Mouse (Mus musculus) limb, embryonic 14.5 days (tissue): ENCODE measurements around the gene Fmnl1. TPM values are rescaled to one million over a fixed set of nuclear protein-coding genes. Genes with fewer than 3 reads are reported as not detected.

Source experiments
- ATAC-seq: fragments of 200-750 bp; cut with Nextera tagmentation; 2 replicates; pipeline ENCODE4 v1.8.0; 2017; ENCODE audit warnings: low read depth, moderate number of reproducible peaks, moderate TSS enrichment; ENCODE audit not compliant: low FRiP score
- DNase-seq: peaks from one replicate; pipeline ENCODE4 v3.0.0-alpha.2; 2015; ENCODE audit warnings: low spot score
- H3K27ac ChIP-seq: fragments of 300-500 bp; sonication (generic); replicated peaks from 2 replicates; pipeline ENCODE4 v1.5.1; 2014; ENCODE audit warnings: low read depth, mild to moderate bottlenecking, low read length, moderate library complexity, mixed read lengths
- H3K27me3 ChIP-seq: fragments of 300-500 bp; sonication (generic); 2 replicates; pipeline ENCODE4 v1.6.1; 2014; ENCODE audit warnings: low read length, mixed read lengths; ENCODE audit not compliant: control insufficient read depth, insufficient read depth
- H3K36me3 ChIP-seq: fragments of 300-500 bp; sonication (generic); 2 replicates; pipeline ENCODE4 v1.6.1; 2014; ENCODE audit warnings: mild to moderate bottlenecking, low read length, moderate library complexity, mixed read lengths; ENCODE audit not compliant: control insufficient read depth, insufficient read depth
- H3K4me1 ChIP-seq: fragments of 300-500 bp; sonication (generic); 2 replicates; pipeline ENCODE4 v1.6.1; 2014; ENCODE audit warnings: antibody characterized with exemption, low read length, mixed read lengths; ENCODE audit not compliant: control insufficient read depth, insufficient read depth
- H3K4me2 ChIP-seq: fragments of 300-500 bp; sonication (generic); replicated peaks from 2 replicates; pipeline ENCODE4 v1.6.1; 2014; ENCODE audit warnings: low read depth, mild to moderate bottlenecking, low read length, moderate library complexity; ENCODE audit not compliant: severe bottlenecking
- H3K4me3 ChIP-seq: fragments of 300-500 bp; sonication (generic); replicated peaks from 2 replicates; pipeline ENCODE4 v1.5.1; 2014; ENCODE audit warnings: low read length
- H3K9ac ChIP-seq: fragments of 300-500 bp; sonication (generic); 2 replicates; pipeline ENCODE4 v1.6.1; 2014; ENCODE audit warnings: mild to moderate bottlenecking, low read depth, low read length, moderate library complexity; ENCODE audit not compliant: severe bottlenecking
- H3K9me3 ChIP-seq: fragments of 300-500 bp; sonication (generic); 2 replicates; pipeline ENCODE4 v1.6.1; 2016; ENCODE audit warnings: low read length; ENCODE audit not compliant: control insufficient read depth
- POLR2A ChIP-seq: fragments of 200-500 bp; IDR thresholded peaks from 2 replicates; pipeline ENCODE4 v1.8.0; 2012; ENCODE audit warnings: inconsistent platforms, mild to moderate bottlenecking, moderate library complexity, borderline replicate concordance; ENCODE audit not compliant: insufficient read depth, insufficient read length; ENCODE audit errors: extremely low read depth
- WGBS: fragments of 180-500 bp; shearing (Covaris S2); extraction: QIAGEN DNeasy Blood & Tissue Kit; methylation state at CpG from one replicate; pipeline ENCODE4 v1.1.7; 2014; 5-methylcytosine and 5-hydroxymethylcytosine counted together
- polyA plus RNA-seq, 2 experiments: library from polyadenylated mRNA; depleted of rRNA in 1 of 2; stranded (reverse) in 1 of 2; unstranded in 1 of 2; fragments of >200 nt; fragmentation: Nextera tagmentation in 1 of 2; extraction: Ambion mirVana in 1 of 2; gene quantifications; 2 replicates each; pipeline versions ENCODE4 v1.2.1 to v1.2.3; 2012 to 2014

Fmnl1 gene
- polyA plus RNA-seq, 2 experiments: 2.6 to 3.8 TPM

DNA sequence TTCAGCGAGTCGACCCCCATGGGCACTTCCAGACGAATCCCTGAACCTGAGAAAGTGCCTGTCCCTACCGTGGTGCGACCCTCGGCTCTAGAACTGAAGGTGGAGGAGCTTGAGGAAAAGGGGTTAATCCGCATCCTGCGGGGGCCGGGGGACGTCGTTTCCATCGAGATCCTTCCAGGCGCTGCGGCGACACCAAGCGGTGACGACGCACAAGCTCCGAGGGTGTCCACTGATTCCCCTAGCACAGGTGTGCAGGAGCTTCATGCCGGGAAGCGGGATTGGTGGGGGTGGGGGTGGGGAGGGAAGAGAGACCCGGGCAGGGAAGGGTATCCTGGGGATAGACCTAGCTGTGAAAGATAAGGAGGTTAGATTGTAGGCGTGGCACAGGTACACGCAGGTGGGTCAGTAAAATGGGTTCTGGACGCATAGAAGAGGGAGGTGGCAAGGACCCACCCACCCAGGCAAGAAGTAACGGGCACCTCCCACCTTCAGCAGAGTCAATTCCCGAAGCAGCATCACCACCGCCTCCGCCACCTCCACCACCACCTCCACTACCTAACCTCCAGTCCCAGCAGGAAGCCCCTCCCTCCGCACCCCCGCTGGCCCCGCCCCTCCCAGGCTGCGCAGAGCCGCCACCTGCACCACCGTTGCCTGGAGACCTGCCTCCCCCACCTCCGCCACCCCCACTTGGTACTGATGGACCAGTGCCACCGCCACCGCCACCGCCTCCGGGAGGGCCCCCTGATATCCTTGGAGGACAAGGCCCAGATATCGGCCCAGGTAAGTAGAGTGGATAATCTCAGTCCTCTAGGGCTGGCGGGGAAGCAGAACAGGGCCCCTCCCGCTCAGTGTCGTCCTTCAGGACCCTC, 22.3 kb downstream of the Fmnl1 start:
- ATAC-seq (no peak), DNase-seq (no peak)
- Histone ChIP-seq H3K27ac (no peak overlapping the region), H3K4me3 (peak overlapping the region; percentile 28), H3K4me2 (peak overlapping the region; percentile 50), H3K9me3 (no peaks in the 10 kb centered on the region), H3K36me3 (no peaks in the 10 kb centered on the region), H3K9ac (peak overlapping the region; percentile 38; the same call in 1 of the 2 replicates), H3K27me3 (peaks cover 71% of the 10 kb centered on the region), H3K4me1 (no peaks in the 10 kb centered on the region)
- no peak for TF ChIP-seq POLR2A
- 7% methylated on average over 41 of the region's 44 CpGs for WGBS

DNA sequence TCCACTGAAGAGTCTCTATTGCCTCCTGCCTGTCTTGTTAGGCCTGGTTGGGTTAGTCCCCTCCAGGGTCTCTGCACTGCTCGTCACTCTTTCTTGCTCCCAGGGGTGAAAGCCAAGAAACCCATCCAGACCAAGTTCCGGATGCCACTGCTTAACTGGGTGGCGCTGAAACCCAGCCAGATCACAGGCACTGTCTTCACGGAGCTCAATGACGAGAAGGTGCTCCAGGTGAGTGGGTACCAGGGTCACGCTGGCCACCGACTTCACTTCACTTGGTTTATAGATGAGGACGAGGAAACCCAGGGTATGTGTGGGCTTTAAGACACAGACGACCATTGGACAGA, 22.9 kb downstream of the Fmnl1 start:
- peaks cover 1% of the 10 kb centered on the region for H3K4me1 ChIP-seq
- H3K4me2 ChIP-seq: no peak overlapping the region
- H3K36me3 ChIP-seq: no peaks in the 10 kb centered on the region
- no peak for TF ChIP-seq POLR2A
- H3K27me3 ChIP-seq: peaks cover 77% of the 10 kb centered on the region
- no peak overlapping the region for H3K4me3 ChIP-seq
- DNase-seq (no peak), ATAC-seq (no peak)
- H3K27ac ChIP-seq: no peak overlapping the region
- H3K9ac ChIP-seq: no peak overlapping the region
- no peaks in the 10 kb centered on the region for H3K9me3 ChIP-seq
- WGBS: 27% methylated on average over 9 of the region's 9 CpGs

GRCm38 (mm10) chr11:103195236-103195635, 24.3 kb downstream of the Fmnl1 start:
- DNase-seq (no peak), ATAC-seq (no peak)
- Histone ChIP-seq H3K4me1 (peaks cover 11% of the 10 kb centered on the region), H3K27ac (no peak overlapping the region), H3K4me2 (no peak overlapping the region), H3K4me3 (no peak overlapping the region), H3K9ac (no peak overlapping the region), H3K27me3 (peaks cover 92% of the 10 kb centered on the region), H3K36me3 (no peaks in the 10 kb centered on the region), H3K9me3 (no peaks in the 10 kb centered on the region)
- TF ChIP-seq POLR2A: no peak
- WGBS: 84% methylated on average over 18 of the region's 18 CpGs

GRCm38 (mm10) chr11:103195656-103196055, 24.7 kb downstream of the Fmnl1 start:
- TF ChIP-seq POLR2A: no peak
- H3K9me3 ChIP-seq: no peaks in the 10 kb centered on the region
- no peak overlapping the region for H3K27ac ChIP-seq
- 68% methylated on average over 5 of the region's 5 CpGs for WGBS
- peaks cover 95% of the 10 kb centered on the region for H3K27me3 ChIP-seq
- no peak for DNase-seq
- H3K4me2 ChIP-seq: no peak overlapping the region
- peaks cover 11% of the 10 kb centered on the region for H3K4me1 ChIP-seq
- H3K36me3 ChIP-seq: no peaks in the 10 kb centered on the region
- ATAC-seq: no peak
- H3K9ac ChIP-seq: no peak overlapping the region
- H3K4me3 ChIP-seq: no peak overlapping the region

DNA sequence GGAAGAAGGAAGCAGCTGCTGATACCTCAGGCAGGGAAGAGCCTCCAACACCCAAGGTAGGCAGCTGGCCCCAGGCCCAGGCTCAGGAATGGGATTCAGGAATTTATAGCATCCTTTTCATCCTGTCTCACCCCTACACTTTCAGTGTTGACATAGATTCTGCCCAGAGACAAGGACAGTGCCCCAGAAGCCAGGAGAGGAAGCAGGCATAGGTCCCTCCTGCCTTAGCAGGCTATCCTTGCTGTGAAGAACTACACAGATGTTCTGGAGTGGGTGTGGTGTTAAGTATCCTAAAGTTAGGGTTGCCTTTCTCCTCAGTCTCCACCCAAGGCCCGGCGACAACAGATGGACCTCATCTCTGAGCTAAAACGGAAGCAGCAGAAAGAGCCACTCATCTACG, 26.4 kb downstream of the Fmnl1 start:
- Histone ChIP-seq H3K9me3 (no peaks in the 10 kb centered on the region), H3K9ac (no peak overlapping the region), H3K4me2 (no peak overlapping the region), H3K27ac (no peak overlapping the region), H3K4me3 (no peak overlapping the region), H3K36me3 (no peaks in the 10 kb centered on the region), H3K27me3 (peaks cover 78% of the 10 kb centered on the region), H3K4me1 (peaks cover 17% of the 10 kb centered on the region)
- ATAC-seq: no peak
- no peak for TF ChIP-seq POLR2A
- WGBS: 75% methylated on average over 4 of the region's 4 CpGs
- no peak for DNase-seq
